ENCODE assay signal across 8 mouse cellular contexts in genomic region chr9:116426269-116426999, GRCm38 (mm10).
DNase-seq lines count a peak whose midpoint lies in the region; ATAC-seq lines count a peak whose summit lies in the region.

No protein-coding gene starts in this region.

- no peak for ATAC-seq in CD4-positive, CD25-positive, alpha-beta regulatory T cell, adult 4 months
- peak; percentile 79 for ATAC-seq in megakaryocyte progenitor cell, adult 5-6 weeks (replicated peaks; ENCODE audit: poor library complexity)

- peak; percentile 79 for DNase-seq in CD4-positive, CD25-positive, alpha-beta regulatory T cell, adult 2 months (ENCODE audit: low read depth, low spot score)
- peak; percentile 87 for DNase-seq in R1 (ENCODE audit: low read depth, low spot score)
- DNase-seq in cerebellum, postnatal 36 days: peak; percentile 73 to 78
- peak; percentile 81 for DNase-seq in heart, adult 8-10 months (ENCODE audit: low spot score)
- DNase-seq in layer of hippocampus, postnatal 36 days: peak; percentile 65 to 76
- peak; percentile 54 to 85 for DNase-seq in spleen, postnatal 4 days (ENCODE audit: low spot score in 2 of 2)
